Mouse (Mus musculus) bone marrow macrophage, adult 2 months (primary cell): ENCODE measurements around the gene Nutf2.

ENCODE experiments used
- CTCF ChIP-seq: IDR thresholded peaks from 2 replicates; pipeline ENCODE4 v1.5.1; 2012; ENCODE audit warnings: low read depth, mild to moderate bottlenecking, low read length, moderate library complexity
- POLR2A ChIP-seq: IDR thresholded peaks from 2 replicates; pipeline ENCODE4 v1.6.1; 2012; ENCODE audit warnings: mild to moderate bottlenecking, low read depth, low read length, borderline replicate concordance

DNA sequence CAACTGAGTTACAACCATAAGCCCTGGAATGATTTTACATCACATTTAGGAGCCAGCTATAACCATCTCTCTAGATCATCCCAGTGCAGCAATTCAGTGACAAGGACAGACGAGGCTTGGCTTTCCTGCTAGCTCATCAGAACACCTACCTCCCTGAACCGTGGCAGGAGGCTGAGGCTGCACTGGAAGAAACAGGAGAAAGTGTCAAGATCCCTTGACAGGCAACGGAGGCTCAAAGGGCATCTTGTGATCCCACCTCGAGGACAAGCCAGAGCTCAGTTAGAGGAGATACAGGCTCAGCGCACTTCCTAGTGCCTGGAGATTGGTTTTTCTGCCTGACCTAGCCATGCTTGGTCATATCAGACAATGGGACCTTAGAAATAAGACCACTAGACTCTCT lies 47.9 kb upstream of the Nutf2 start:
- no peak for TF ChIP-seq CTCF
- TF ChIP-seq POLR2A: no peak
